In the genomic region with DNA sequence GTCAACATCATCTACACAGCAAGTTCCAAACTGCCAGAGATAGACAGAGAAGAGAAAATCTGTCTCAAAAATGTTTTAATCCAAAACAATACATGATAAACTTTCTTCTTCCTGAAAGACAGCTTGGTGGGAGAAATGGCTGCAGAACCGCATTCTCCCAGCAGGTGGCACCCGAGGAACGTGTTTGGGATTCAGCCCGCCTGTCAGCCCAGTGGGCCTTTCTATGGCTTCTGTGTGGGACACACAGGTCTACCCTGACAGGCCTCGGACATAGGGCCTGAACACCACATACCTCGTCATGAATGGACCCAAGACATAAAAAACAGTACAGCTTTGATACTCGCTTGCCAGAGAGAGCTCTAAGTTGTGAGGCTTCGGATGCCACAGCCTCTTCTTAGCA, we compare ENCODE assay signal across 8 mouse cellular contexts. TPM values are rescaled to one million over a fixed set of nuclear protein-coding genes. Genes with fewer than 3 reads are reported as not detected.
DNase-seq lines count a peak whose midpoint lies in the region; ATAC-seq and TF ChIP-seq lines count a peak whose summit lies in the region.

No protein-coding gene starts in this region.

- no peaks in the 10 kb centered on the region for H3K4me1 ChIP-seq in liver, embryonic 12.5 days
- H3K4me1 ChIP-seq in kidney, adult 2 months (ENCODE audit: control insufficient read depth, insufficient read depth, low read length), result no peaks in the 10 kb centered on the region
- peaks cover 12% of the 10 kb centered on the region for H3K4me1 ChIP-seq in testis, adult 2 months (ENCODE audit: control insufficient read depth, insufficient read depth, low read length)

- no peak for TF ChIP-seq POLR2A in kidney, adult 2 months (IDR thresholded peaks at IDR 0.05; ENCODE audit: low read depth, low read length)
- no peak for TF ChIP-seq POLR2A in testis, adult 2 months (IDR thresholded peaks at IDR 0.05; ENCODE audit: control insufficient read depth, low read depth, low read length)

- H3K4me3 ChIP-seq in liver, embryonic 12.5 days, result no peak overlapping the region
- no peak overlapping the region for H3K4me3 ChIP-seq in kidney, adult 2 months (ENCODE audit: insufficient read depth, low read depth, low read length)
- H3K4me3 ChIP-seq in testis, adult 2 months (ENCODE audit: control insufficient read depth, low read depth, low read length), result no peak overlapping the region

- no peaks in the 10 kb centered on the region for H3K36me3 ChIP-seq in liver, embryonic 12.5 days
- no peaks in the 10 kb centered on the region for H3K36me3 ChIP-seq in kidney, adult 2 months (ENCODE audit: control insufficient read depth, insufficient read depth, low read length)
- no peaks in the 10 kb centered on the region for H3K36me3 ChIP-seq in testis, adult 2 months (ENCODE audit: control insufficient read depth, insufficient read depth, low read length)

- H3K27me3 ChIP-seq in liver, embryonic 12.5 days (replicated peaks), result no peaks in the 10 kb centered on the region
- no peaks in the 10 kb centered on the region for H3K27me3 ChIP-seq in kidney, adult 2 months (replicated peaks; ENCODE audit: control insufficient read depth, insufficient read depth, low read length)
- H3K27me3 ChIP-seq in testis, adult 2 months (ENCODE audit: control insufficient read depth, insufficient read depth, low read length), result no peaks in the 10 kb centered on the region

- WGBS in liver, embryonic 12.5 days (ENCODE audit: insufficient replicate concordance), result 20% methylated on average over 8 of the region's 8 CpGs
- 18% methylated on average over 8 of the region's 8 CpGs for whole genome bisulfite sequencing in kidney, adult 2 months

- H3K27ac ChIP-seq in liver, embryonic 12.5 days, result no peak overlapping the region
- no peak overlapping the region for H3K27ac ChIP-seq in kidney, adult 2 months (ENCODE audit: insufficient read depth, low read depth, low read length)
- H3K27ac ChIP-seq in testis, adult 2 months (ENCODE audit: control insufficient read depth, insufficient read depth, low read depth, low read length), result no peak overlapping the region

- TF ChIP-seq CTCF in kidney, adult 2 months (conservative IDR thresholded peaks at IDR 0.05; ENCODE audit: insufficient read depth, insufficient read length, low read depth, low read length), result peak; percentile 89
- peak; percentile 91 for TF ChIP-seq CTCF in testis, adult 2 months (IDR thresholded peaks at IDR 0.05; ENCODE audit: control insufficient read depth, insufficient read depth, insufficient replicate concordance, low read depth, low read length)

- DNase-seq in liver, result peak; percentile 63
- DNase-seq in gastrocnemius, postnatal 10 days, result peak; percentile 83
- DNase-seq in kidney, adult 2 months, result peak; percentile 70
- peak; percentile 80 for DNase-seq in left cerebral cortex, postnatal 4 days
- peak; percentile 3 to 8 for DNase-seq in natural killer cell, adult 2 months (ENCODE audit: low spot score in 2 of 2)

- no peak overlapping the region for H3K4me2 ChIP-seq in liver, embryonic 12.5 days

- no peak for ATAC-seq in liver, embryonic 12.5 days
- peak; percentile 86 for ATAC-seq in common myeloid progenitor, adult 5-6 weeks (replicated peaks; ENCODE audit: low read depth, poor library complexity, severe bottlenecking)

- intact Hi-C loops in left cerebral cortex, postnatal 4 days (cut with DNase I), result loop anchor here (2.0 to 5.0 kb wide), 2 partner anchors 53 to 202 kb away; no protein-coding TSS in a partner anchor

- peaks cover 5% of the 10 kb centered on the region; the same call in 1 of the 2 replicates for H3K9me3 ChIP-seq in liver, embryonic 12.5 days (replicated peaks)

- no peak overlapping the region for H3K9ac ChIP-seq in liver, embryonic 12.5 days

RNA-seq across cellular contexts. Expression of a gene that starts 35.1 kb away (rescaled TPM):
- polyA plus RNA-seq in liver, embryonic 12.5 days (2016; fragmentation: Nextera tagmentation; extraction: Ambion mirVana), result 0.44 and 0.61 TPM in 2 replicates
- not detected in 2 replicates for total RNA-seq in common myeloid progenitor, adult 5-6 weeks (2017)
- total RNA-seq in gastrocnemius, postnatal 10 days (2021), result 1 to 10 TPM; 3.7 to 6.0 TPM
- 1.2 and 1.8 TPM in 2 replicates for polyA plus RNA-seq in kidney, adult 2 months (2012; rRNA removed)
- 1 to 10 TPM; 1.3 to 1.9 TPM for total RNA-seq in left cerebral cortex, postnatal 4 days (2021)
- 0.12 and 0.22 TPM in 2 replicates for polyA plus RNA-seq in testis, adult 2 months (2012; rRNA removed)

Comparison
In these comparisons a context has a peak if more than half of its experiments do, and no peak if none do; other contexts are left out.
1. DNase-seq: peak in every context shown above with its lines; median percentile 83 in gastrocnemius, postnatal 10 days; 80 in left cerebral cortex, postnatal 4 days; 70 in kidney, adult 2 months; 63 in liver; 6 in natural killer cell, adult 2 months.